Mouse (Mus musculus): Measurements from ENCODE around the gene Plppr1. TPM values are rescaled to one million over a fixed set of nuclear protein-coding genes. Genes with fewer than 3 reads are reported as not detected.
"Not testable (repeated sequence)": the region's sequence is repeated elsewhere in the genome, so short reads cannot be mapped to it uniquely, and the experiment has no call there.

The Plppr1 gene
- polyA plus RNA-seq, 1 experiment = not detected

- H3K4me1 ChIP-seq (ENCODE audit: control insufficient read depth, insufficient read depth, low read length) = no peaks in the 10 kb centered on the region
- WGBS = 76% methylated on average over 5 of the region's 5 CpGs
- no peak overlapping the region for H3K4me3 ChIP-seq (ENCODE audit: insufficient read depth, low read depth, low read length)
- TF ChIP-seq CTCF (IDR thresholded peaks at IDR 0.05; ENCODE audit: insufficient read depth, low read depth, low read length) = no peak
- no peak for TF ChIP-seq POLR2A (IDR thresholded peaks at IDR 0.05; ENCODE audit: insufficient read depth, low read depth, low read length)
- H3K27ac ChIP-seq (ENCODE audit: insufficient read depth, low read depth, low read length) = no peak overlapping the region
These were observed 219.4 kb downstream of the Plppr1 start for GRCm38 (mm10) chr4:49278515-49278914.

DNA sequence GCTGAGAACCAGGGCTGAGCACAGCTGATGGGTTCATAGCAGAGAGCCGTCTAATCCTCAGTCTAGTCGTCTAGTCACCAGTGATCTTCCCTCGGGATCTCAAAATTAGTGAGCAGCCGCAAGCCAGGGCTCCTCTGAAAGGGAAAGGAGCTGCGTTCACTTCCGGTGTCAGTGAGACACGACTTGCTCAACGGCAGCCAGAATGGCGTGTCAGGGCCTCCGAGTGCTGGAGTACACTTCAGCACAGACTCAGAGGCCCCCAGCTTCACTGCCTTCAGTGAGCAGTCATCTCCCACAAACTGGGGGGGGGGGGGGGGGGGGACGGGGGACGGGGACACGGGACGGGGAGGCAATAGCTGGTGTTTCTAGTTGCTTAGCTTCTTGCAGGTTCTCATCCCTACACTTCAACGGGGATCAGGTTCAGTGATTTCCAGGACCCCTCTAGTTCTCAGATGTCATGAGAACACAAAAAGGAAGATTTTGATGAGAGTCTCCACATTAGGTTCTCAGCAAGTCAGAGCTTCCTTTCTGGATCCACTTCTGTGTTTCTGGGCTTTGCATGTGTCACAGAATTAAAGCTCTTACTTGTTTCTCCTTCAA is 225.7 kb downstream of the Plppr1 start:
- no peak overlapping the region for H3K4me3 ChIP-seq (ENCODE audit: insufficient read depth, low read depth, low read length)
- TF ChIP-seq CTCF (IDR thresholded peaks at IDR 0.05; ENCODE audit: insufficient read depth, low read depth, low read length) (no peak), POLR2A (IDR thresholded peaks at IDR 0.05; ENCODE audit: insufficient read depth, low read depth, low read length) (no peak)
- no peaks in the 10 kb centered on the region; the same call in 1 of the 2 replicates for H3K4me1 ChIP-seq (ENCODE audit: control insufficient read depth, insufficient read depth, low read length)
- no peak overlapping the region for H3K27ac ChIP-seq (ENCODE audit: insufficient read depth, low read depth, low read length)
- 80% methylated on average over 15 of the region's 15 CpGs for WGBS

DNA sequence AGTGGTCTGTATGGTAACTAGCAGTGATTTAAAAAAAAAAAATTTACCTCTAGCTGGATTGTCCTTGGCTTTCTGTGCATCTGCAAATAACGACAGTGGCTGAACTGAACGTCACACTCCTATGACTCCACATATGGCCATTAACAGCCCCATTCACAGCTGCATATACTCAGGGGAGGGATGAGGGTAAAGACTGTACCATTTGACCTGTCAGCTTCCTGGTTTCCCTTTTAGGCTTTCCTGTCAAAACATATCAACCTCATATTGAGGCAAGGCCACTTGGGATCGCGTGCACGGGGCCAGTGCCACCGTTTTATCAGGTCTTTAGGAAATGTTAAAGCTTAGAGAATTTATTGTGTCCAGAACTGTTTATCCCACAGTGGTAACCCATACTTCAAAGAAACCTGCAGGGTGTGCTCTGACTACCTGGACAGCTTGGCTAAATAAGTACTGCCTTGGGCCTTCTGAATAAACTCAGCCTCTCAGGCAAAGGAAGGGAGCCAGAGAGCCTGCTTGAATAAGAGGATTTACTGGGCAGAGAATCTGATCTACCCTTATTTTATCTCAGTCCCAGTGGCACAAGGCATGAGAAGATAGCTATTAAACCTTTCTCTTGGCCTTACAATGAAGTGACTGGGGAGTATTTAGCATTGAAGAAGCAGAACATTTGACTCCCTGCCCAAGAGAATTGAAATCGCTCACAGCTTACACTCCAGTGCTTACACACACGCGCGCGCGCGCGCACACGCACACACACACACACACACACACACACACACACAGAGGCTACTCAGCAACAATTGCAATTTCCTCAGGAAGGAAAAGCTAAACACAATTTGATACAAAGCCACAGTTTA is 226.5 kb downstream of the Plppr1 start:
- TF ChIP-seq CTCF (IDR thresholded peaks at IDR 0.05; ENCODE audit: insufficient read depth, low read depth, low read length) (no peak), POLR2A (IDR thresholded peaks at IDR 0.05; ENCODE audit: insufficient read depth, low read depth, low read length) (no peak)
- H3K4me3 ChIP-seq (ENCODE audit: insufficient read depth, low read depth, low read length) = no peak overlapping the region
- H3K27ac ChIP-seq (ENCODE audit: insufficient read depth, low read depth, low read length) = no peak overlapping the region
- 54% methylated on average over 15 of the region's 15 CpGs for WGBS
- no peaks in the 10 kb centered on the region; the same call in 1 of the 2 replicates for H3K4me1 ChIP-seq (ENCODE audit: control insufficient read depth, insufficient read depth, low read length)

GRCm38 (mm10) chr4:49286197-49286492 is 227.1 kb downstream of the Plppr1 start:
- TF ChIP-seq POLR2A (IDR thresholded peaks at IDR 0.05; ENCODE audit: insufficient read depth, low read depth, low read length) (no peak), CTCF (IDR thresholded peaks at IDR 0.05; ENCODE audit: insufficient read depth, low read depth, low read length) (no peak)
- no peak overlapping the region for H3K4me3 ChIP-seq (ENCODE audit: insufficient read depth, low read depth, low read length)
- WGBS = 38% methylated on average over 4 of the region's 4 CpGs
- H3K27ac ChIP-seq (ENCODE audit: insufficient read depth, low read depth, low read length) = no peak overlapping the region
- no peaks in the 10 kb centered on the region; the same call in 1 of the 2 replicates for H3K4me1 ChIP-seq (ENCODE audit: control insufficient read depth, insufficient read depth, low read length)

DNA sequence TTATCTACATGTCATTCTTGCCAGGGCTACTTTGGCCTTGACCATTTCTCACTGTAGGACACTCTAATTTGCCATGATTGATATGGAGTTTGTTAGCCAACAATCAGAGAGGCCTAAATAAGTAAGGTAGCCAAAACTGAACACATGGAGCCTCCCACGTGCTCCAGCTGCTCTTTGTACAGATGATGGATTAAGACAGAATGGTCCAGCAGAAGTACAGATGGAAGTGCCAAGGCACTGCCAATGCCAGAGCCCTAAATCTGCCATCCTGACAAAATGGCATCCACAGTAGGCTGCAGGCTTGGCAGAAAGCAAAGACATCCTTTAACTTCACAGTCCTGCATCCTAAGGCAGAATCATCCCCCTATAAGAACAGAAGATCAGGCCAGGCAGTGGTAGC is 237.4 kb downstream of the Plppr1 start:
- no peak overlapping the region for H3K4me3 ChIP-seq (ENCODE audit: insufficient read depth, low read depth, low read length)
- WGBS = 47% methylated on average over 1 of the region's 1 CpGs
- TF ChIP-seq CTCF (IDR thresholded peaks at IDR 0.05; ENCODE audit: insufficient read depth, low read depth, low read length) (no peak), POLR2A (IDR thresholded peaks at IDR 0.05; ENCODE audit: insufficient read depth, low read depth, low read length) (no peak)
- no peak overlapping the region for H3K27ac ChIP-seq (ENCODE audit: insufficient read depth, low read depth, low read length)
- no peaks in the 10 kb centered on the region for H3K4me1 ChIP-seq (ENCODE audit: control insufficient read depth, insufficient read depth, low read length)

DNA sequence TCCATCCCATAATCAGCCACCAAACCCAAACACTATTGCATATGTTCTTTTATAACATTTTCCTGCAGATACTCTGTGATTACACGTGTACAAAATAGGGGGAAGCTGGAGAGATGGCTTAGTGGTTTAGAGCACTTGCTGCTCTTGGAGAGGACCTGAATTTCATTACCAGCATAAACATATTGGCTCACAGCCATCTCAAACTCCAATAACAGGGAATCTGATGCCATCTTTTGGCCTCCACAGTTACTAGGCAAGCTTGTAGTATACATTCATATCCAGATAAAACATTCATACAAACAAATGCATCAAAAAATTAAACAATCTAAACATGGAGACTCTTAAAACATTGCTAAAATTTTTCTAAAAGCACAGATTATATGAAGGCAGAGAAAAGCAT is 240.5 kb downstream of the Plppr1 start:
- no peak for TF ChIP-seq POLR2A (IDR thresholded peaks at IDR 0.05; ENCODE audit: insufficient read depth, low read depth, low read length)
- no peak for TF ChIP-seq CTCF (IDR thresholded peaks at IDR 0.05; ENCODE audit: insufficient read depth, low read depth, low read length)
- WGBS = 38% methylated on average over 1 of the region's 1 CpGs
- H3K27ac ChIP-seq (ENCODE audit: insufficient read depth, low read depth, low read length) = no peak overlapping the region

DNA sequence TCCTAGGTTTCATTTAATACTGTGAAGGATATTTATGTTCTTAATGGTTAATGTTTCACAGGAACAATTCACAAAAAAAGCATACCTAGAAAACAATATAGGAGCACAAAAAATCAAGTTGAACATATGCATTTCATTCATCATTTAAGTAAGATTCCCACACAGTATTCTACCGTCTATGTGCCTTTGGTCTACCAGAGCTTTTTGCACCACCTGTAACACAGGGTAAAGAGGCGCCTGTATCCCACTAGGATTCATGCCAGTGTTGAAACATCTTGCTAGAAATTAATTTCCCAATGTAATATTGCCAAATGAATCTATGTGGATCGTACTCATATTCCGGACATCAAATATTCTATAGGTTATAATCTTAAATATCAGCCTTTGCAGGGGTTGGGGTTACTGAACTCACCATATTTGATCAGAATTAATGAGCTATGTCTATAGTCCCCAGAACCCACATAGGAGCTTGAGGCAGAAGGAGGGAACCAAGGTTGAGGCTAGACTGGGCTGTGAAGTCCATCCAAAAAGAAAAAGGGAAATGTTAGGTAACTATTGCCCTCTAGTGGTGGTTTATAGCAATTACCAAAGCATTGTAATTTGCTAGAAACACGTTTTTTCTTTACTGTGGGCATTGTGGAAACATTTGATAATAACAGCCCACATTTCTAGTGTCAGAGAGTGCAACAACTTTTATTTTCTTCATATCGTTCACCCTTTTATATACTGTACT is 263.0 kb downstream of the Plppr1 start:
- WGBS = 60% methylated on average over 6 of the region's 6 CpGs
- TF ChIP-seq POLR2A (IDR thresholded peaks at IDR 0.05; ENCODE audit: insufficient read depth, low read depth, low read length) (no peak), CTCF (IDR thresholded peaks at IDR 0.05; ENCODE audit: insufficient read depth, low read depth, low read length) (no peak)
- H3K4me3 ChIP-seq (ENCODE audit: insufficient read depth, low read depth, low read length) = no peak overlapping the region

More for the DNA sequence above, 240.5 kb downstream of the Plppr1 start:
- H3K4me3 ChIP-seq (ENCODE audit: insufficient read depth, low read depth, low read length) = no peak overlapping the region
- H3K4me1 ChIP-seq (ENCODE audit: control insufficient read depth, insufficient read depth, low read length) = no peaks in the 10 kb centered on the region

GRCm38 (mm10) chr4:49337949-49338348 is 278.9 kb downstream of the Plppr1 start:
- not testable (repeated sequence) for H3K27ac ChIP-seq (ENCODE audit: insufficient read depth, low read depth, low read length); H3K4me3 ChIP-seq (ENCODE audit: insufficient read depth, low read depth, low read length); H3K4me1 ChIP-seq (ENCODE audit: control insufficient read depth, insufficient read depth, low read length)
- 90% methylated on average over 3 of the region's 4 CpGs for WGBS

More for the DNA sequence above, 263.0 kb downstream of the Plppr1 start:
- Histone ChIP-seq H3K27ac (ENCODE audit: insufficient read depth, low read depth, low read length) (no peak overlapping the region), H3K4me1 (ENCODE audit: control insufficient read depth, insufficient read depth, low read length) (no peaks in the 10 kb centered on the region)

DNA sequence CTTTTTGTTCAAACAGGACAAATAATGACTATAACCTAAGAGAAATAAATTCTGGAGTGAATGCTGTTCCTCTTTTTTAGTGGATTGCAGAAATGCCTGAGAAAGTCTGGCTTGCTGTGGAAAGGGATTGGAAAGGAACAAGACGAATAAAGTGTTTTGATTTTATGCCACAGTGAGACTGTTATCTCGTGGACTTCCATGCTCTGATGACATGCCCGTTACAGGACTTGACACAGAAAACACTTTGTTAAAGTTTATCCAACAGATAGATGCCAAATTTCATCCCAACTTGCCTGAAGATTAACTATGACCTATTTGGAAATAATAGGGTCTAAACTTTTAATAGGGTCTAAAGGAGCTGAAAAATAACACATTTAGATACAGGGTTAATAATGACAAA is 281.0 kb downstream of the Plppr1 start:
- not testable (repeated sequence) for H3K4me1 ChIP-seq (ENCODE audit: control insufficient read depth, insufficient read depth, low read length); H3K4me3 ChIP-seq (ENCODE audit: insufficient read depth, low read depth, low read length); H3K27ac ChIP-seq (ENCODE audit: insufficient read depth, low read depth, low read length)
- 61% methylated on average over 3 of the region's 3 CpGs for WGBS

DNA sequence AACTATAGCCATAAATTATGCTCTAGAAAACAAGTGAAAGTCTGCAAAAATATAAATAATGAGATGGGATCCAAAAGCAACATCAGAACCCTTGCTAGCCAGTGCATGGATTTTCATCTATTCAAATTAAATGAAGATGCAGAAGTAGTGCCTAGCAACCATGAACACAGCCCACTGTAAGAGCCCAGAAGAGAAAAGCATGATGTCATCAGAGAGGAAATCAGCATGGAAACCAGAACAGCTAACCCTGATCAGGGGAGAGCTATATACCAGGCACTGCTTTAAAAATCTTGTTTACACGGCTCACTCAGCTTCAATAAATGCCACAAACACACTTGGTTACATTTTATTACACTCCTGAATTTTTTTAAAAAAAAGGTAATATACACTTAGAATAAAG is 288.9 kb downstream of the Plppr1 start:
- not testable (repeated sequence) for H3K27ac ChIP-seq (ENCODE audit: insufficient read depth, low read depth, low read length); H3K4me3 ChIP-seq (ENCODE audit: insufficient read depth, low read depth, low read length); H3K4me1 ChIP-seq (ENCODE audit: control insufficient read depth, insufficient read depth, low read length)
- WGBS = 36% methylated on average over 1 of the region's 1 CpGs
